Mouse (Mus musculus): ENCODE results near the gene Leng8. TPM values are rescaled to one million over a fixed set of nuclear protein-coding genes. Genes with fewer than 3 reads are reported as not detected.

The Leng8 gene
- polyA plus RNA-seq, 1 experiment from 2014 or later = 75.9 TPM

DNA sequence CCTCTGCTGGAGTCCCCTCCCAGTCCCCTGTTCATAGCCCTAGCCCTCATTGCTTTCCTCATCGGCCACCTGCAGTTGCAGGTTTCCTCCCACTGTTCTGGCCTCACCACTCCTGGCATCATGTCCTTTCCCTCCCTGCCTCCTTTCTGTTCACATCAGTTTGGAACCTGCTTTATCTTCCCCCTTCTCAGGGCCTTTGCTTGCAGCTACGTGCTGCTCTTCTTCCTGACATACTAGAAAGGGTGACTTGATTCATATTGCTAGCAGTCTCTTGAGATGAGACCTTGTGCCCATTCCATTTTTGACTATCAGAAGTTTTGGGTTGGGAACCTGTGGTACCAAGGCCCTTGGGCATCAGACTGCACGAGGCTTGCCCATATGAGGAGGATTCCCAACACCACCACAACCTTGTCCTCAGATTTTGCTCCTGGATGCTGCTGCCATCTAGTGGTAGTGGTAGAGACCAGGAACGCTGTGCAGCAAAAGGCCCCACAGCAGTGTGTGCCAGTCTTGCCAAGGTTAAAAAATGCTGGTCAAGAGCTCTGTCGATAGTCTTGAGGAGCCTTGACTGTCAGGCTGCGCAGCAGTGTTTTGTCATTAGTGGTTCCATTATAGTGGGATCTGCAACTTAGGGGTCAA, 8.8 kb downstream of the Leng8 start:
- DNase-seq (ENCODE audit: low spot score) = no peak
- H3K9me3 ChIP-seq (replicated peaks) = no peaks in the 10 kb centered on the region
- H3K27ac ChIP-seq = no peak overlapping the region
- 68% methylated on average over 6 of the region's 6 CpGs for WGBS
- no peak overlapping the region for H3K4me3 ChIP-seq
- peaks cover 23% of the 10 kb centered on the region for H3K4me1 ChIP-seq
- H3K36me3 ChIP-seq = peaks cover 81% of the 10 kb centered on the region
- peaks cover 9% of the 10 kb centered on the region for H3K27me3 ChIP-seq (ENCODE audit: low read depth, poor library complexity, severe bottlenecking)

- Histone ChIP-seq H3K27ac (no peak overlapping the region), H3K4me3 (no peak overlapping the region), H3K9me3 (replicated peaks) (no peaks in the 10 kb centered on the region), H3K36me3 (peaks cover 77% of the 10 kb centered on the region), H3K27me3 (ENCODE audit: low read depth, poor library complexity, severe bottlenecking) (peaks cover 17% of the 10 kb centered on the region), H3K4me1 (peaks cover 26% of the 10 kb centered on the region)
- DNase-seq (ENCODE audit: low spot score) = no peak
- WGBS = 94% methylated on average over 23 of the region's 23 CpGs
Observed at GRCm38 (mm10) chr7:4146241-4147180, 9.7 kb downstream of the Leng8 start.

DNA sequence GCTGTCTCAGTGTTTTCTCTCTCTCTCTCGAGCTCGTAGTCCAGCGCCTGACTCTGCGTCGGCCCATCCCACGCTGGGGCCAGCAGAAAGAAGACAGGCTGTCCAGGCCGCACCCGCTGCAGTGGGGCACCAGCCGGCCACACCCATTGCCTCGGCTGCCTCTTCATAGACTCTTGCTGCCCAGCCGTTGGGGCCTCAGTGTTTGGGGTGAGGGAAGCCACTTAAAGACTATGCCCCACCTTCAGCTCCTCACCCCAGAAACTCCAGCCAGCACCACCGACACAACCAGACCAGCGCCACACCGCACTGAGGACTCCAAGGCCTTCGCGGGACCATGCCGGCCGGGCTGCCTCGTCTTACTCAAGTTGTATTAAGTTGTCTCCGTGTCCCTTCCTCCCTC, 10.5 kb downstream of the Leng8 start:
- Histone ChIP-seq H3K36me3 (peaks cover 68% of the 10 kb centered on the region), H3K27me3 (ENCODE audit: low read depth, poor library complexity, severe bottlenecking) (peaks cover 26% of the 10 kb centered on the region), H3K4me1 (peaks cover 26% of the 10 kb centered on the region), H3K27ac (no peak overlapping the region), H3K9me3 (replicated peaks) (no peaks in the 10 kb centered on the region), H3K4me3 (no peak overlapping the region)
- WGBS = 93% methylated on average over 18 of the region's 20 CpGs
- no peak for DNase-seq (ENCODE audit: low spot score)

GRCm38 (mm10) chr7:4147836-4148235, 11.0 kb downstream of the Leng8 start:
- no peak overlapping the region for H3K27ac ChIP-seq
- peaks cover 30% of the 10 kb centered on the region for H3K27me3 ChIP-seq (ENCODE audit: low read depth, poor library complexity, severe bottlenecking)
- no peak for DNase-seq (ENCODE audit: low spot score)
- 88% methylated on average over 4 of the region's 4 CpGs for WGBS
- peaks cover 26% of the 10 kb centered on the region for H3K4me1 ChIP-seq
- no peaks in the 10 kb centered on the region for H3K9me3 ChIP-seq (replicated peaks)
- H3K4me3 ChIP-seq = no peak overlapping the region
- H3K36me3 ChIP-seq = peaks cover 64% of the 10 kb centered on the region

DNA sequence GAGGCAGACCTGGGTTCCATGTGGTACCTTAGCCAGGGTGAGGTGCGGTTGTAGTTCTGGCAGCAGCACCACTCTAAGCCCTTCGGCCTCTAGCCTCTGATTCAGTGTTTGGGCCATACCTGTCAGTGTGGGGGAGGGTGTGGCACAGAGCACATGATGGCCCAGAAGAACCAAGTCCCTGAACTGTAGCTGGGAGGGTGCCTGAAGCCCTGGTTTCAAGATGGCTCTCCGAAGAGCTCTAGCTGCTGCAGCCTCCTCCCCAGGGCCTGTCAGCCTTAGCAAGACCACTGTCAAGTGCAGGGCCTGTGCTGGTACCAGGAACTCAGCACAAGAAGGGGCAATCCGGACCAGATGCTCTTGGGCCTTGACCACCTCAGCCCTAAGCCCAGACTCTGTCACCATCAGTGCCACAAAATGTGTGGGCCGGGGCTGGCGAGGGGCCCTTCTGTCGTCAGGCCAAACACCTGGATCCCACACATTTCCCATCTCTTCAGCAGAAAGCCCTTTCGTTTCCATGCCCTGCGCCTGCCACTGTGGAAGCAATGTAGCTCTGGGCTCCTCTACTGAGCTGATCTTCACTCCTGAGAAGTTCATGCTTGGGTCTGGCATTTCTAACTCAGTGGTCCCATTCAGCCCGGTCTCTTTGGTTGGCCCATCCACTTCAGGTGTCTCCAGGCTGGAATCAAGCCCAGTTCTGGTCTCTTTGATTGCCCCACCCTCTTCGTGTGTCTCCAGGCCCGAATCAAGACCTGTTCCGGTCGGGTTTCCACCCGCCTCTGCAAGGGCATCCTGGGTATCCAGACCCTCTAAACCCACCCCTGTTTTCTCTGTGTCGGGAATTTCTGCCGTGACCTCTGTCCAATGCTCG, 11.7 kb downstream of the Leng8 start:
- H3K27me3 ChIP-seq (ENCODE audit: low read depth, poor library complexity, severe bottlenecking) = peaks cover 38% of the 10 kb centered on the region
- H3K9me3 ChIP-seq (replicated peaks) = no peaks in the 10 kb centered on the region
- H3K27ac ChIP-seq = peak overlapping the region; percentile 81
- peaks cover 56% of the 10 kb centered on the region for H3K36me3 ChIP-seq
- no peak for DNase-seq (ENCODE audit: low spot score)
- WGBS = 28% methylated on average over 18 of the region's 18 CpGs
- peaks cover 26% of the 10 kb centered on the region for H3K4me1 ChIP-seq
- peak overlapping the region; percentile 74 for H3K4me3 ChIP-seq

DNA sequence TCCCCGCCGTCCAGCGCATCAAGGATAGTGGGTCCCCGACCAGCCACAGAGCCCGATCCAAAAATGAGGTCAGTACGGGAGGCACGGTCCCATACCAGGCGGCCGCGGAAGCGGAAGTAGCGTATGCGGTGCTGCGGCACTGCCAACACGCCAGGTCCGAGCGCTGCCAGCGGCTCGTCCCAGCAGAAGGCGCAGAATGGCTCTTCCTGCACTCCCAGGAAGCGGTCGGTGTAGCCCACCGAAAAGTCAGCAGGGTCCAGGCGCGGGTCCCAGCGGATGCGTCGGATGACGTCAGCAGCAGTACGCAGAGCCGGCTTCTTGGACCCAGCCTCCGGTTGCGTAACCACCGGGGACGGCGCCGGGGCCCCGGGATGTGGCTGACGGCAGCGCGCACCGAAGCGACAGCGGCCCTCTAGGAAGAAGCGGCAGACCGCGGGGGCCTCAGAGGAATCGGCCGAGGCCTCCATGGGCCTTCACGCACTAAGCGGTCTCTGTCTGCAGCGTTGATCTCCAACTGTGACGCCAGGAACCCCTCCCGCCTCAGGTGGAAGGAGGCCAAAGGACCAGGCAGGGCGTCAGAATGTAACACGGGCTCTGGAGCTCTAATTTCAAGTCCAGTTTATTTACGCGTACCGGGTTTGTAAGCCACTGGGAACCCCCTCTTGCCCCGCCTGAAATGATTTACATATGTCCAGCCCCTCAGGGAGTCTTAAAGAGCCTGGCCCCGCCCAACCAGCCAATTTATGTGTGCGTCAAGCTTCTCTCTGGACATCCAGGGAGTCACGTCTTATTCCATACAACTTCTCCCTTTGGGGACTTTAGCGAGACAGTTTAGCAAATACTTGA, 12.6 kb downstream of the Leng8 start:
- Histone ChIP-seq H3K9me3 (replicated peaks) (no peaks in the 10 kb centered on the region), H3K4me1 (peaks cover 26% of the 10 kb centered on the region), H3K36me3 (peaks cover 48% of the 10 kb centered on the region), H3K27ac (peak overlapping the region; percentile 81), H3K4me3 (peak overlapping the region; percentile 74), H3K27me3 (ENCODE audit: low read depth, poor library complexity, severe bottlenecking) (peaks cover 41% of the 10 kb centered on the region)
- whole genome bisulfite sequencing = under 1% methylated on average over 64 of the region's 64 CpGs
- DNase-seq (ENCODE audit: low spot score) = peak; percentile 74

GRCm38 (mm10) chr7:4150059-4150541, 13.3 kb downstream of the Leng8 start, which contains the start of gene Leng9:
Gene Leng9, minus strand, starts transcription at chr7:4150374.
- H3K27ac ChIP-seq = peak within 1 kb of the TSS; percentile 81
- no peaks in the 10 kb centered on the region for H3K9me3 ChIP-seq (replicated peaks)
- peaks cover 41% of the 10 kb centered on the region for H3K27me3 ChIP-seq (ENCODE audit: low read depth, poor library complexity, severe bottlenecking)
- peak within 1 kb of the TSS; percentile 74 for H3K4me3 ChIP-seq
- H3K4me1 ChIP-seq = peaks cover 26% of the 10 kb centered on the region
- DNase-seq (ENCODE audit: low spot score) = no peak
- 2% methylated on average over 14 of the region's 14 CpGs for WGBS
- H3K36me3 ChIP-seq = peaks cover 41% of the 10 kb centered on the region

- H3K27me3 ChIP-seq (ENCODE audit: low read depth, poor library complexity, severe bottlenecking) = peaks cover 41% of the 10 kb centered on the region
- peaks cover 26% of the 10 kb centered on the region for H3K4me1 ChIP-seq
- 9% methylated on average over 14 of the region's 14 CpGs for WGBS
- H3K27ac ChIP-seq = no peak overlapping the region
- H3K36me3 ChIP-seq = peaks cover 34% of the 10 kb centered on the region
- no peaks in the 10 kb centered on the region for H3K9me3 ChIP-seq (replicated peaks)
- no peak for DNase-seq (ENCODE audit: low spot score)
- peak overlapping the region; percentile 74 for H3K4me3 ChIP-seq
Observed at GRCm38 (mm10) chr7:4150811-4151221, 14.0 kb downstream of the Leng8 start.

DNA sequence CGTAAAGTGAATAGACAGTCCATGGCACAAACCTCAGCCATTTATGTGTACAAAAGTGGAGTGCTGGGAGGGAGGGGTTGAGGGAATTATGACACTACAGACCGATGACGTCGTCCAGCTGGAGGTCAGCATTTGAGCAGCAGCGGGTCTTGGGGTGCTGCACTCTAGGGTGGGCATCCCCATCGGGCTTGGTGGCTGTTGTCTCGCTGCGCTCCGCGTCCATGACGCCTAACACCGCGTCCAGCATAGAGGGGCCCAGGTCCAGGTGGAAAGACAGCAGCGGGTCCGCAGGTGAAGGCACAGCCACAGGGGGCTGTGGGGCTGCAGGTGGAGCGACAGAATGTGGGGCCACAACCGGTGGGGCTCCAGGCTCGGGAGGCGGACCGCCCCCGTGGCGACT, 14.4 kb downstream of the Leng8 start:
- H3K4me1 ChIP-seq = peaks cover 26% of the 10 kb centered on the region
- no peak overlapping the region for H3K4me3 ChIP-seq
- H3K36me3 ChIP-seq = peaks cover 30% of the 10 kb centered on the region

DNA sequence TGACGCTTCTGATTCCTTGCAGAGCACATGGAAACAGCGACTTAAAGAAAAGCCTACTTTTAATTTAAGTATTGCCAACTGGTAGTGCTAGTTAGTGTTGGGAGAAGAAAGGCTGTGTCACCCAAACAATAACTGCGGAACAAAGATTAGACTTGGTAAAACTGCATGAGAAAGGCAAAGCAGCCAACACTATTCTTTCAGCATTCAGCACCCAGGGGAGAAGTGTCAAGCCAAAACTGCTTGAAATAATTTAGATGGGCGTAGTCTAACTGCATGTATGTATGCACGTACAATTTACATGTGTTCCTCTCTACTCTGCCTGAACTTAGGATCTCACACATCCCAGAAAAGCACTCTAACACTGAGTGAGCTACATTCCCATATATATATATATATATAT, 17.5 kb downstream of the Leng8 start:
- H3K27ac ChIP-seq = no peak overlapping the region
- 83% methylated on average over 5 of the region's 5 CpGs for WGBS

More for the DNA sequence above, 14.4 kb downstream of the Leng8 start:
- DNase-seq (ENCODE audit: low spot score) = no peak
- H3K9me3 ChIP-seq (replicated peaks) = no peaks in the 10 kb centered on the region
- WGBS = 14% methylated on average over 22 of the region's 22 CpGs
- no peak overlapping the region for H3K27ac ChIP-seq
- peaks cover 41% of the 10 kb centered on the region for H3K27me3 ChIP-seq (ENCODE audit: low read depth, poor library complexity, severe bottlenecking)

GRCm38 (mm10) chr7:4154976-4155375, 18.1 kb downstream of the Leng8 start:
- Histone ChIP-seq H3K4me1 (peaks cover 10% of the 10 kb centered on the region), H3K9me3 (replicated peaks) (no peaks in the 10 kb centered on the region), H3K4me3 (no peak overlapping the region), H3K36me3 (peaks cover 4% of the 10 kb centered on the region; the same call in 1 of the 2 replicates), H3K27ac (no peak overlapping the region), H3K27me3 (ENCODE audit: low read depth, poor library complexity, severe bottlenecking) (peaks cover 39% of the 10 kb centered on the region)
- 51% methylated on average over 4 of the region's 4 CpGs for WGBS
- DNase-seq (ENCODE audit: low spot score) = no peak

More for the DNA sequence above, 17.5 kb downstream of the Leng8 start:
- Histone ChIP-seq H3K4me1 (peaks cover 12% of the 10 kb centered on the region), H3K4me3 (no peak overlapping the region), H3K9me3 (replicated peaks) (no peaks in the 10 kb centered on the region), H3K36me3 (peaks cover 4% of the 10 kb centered on the region; the same call in 1 of the 2 replicates), H3K27me3 (ENCODE audit: low read depth, poor library complexity, severe bottlenecking) (peaks cover 41% of the 10 kb centered on the region)
- no peak for DNase-seq (ENCODE audit: low spot score)

Measured in limb, embryonic 10.5 days (tissue).